Mouse (Mus musculus) embryo, embryonic 10.5 days (tissue): ENCODE measurements at regions not wholly inside any gene's neighbourhood (a gene's known extent, or its start where the extent isn't known, plus 50 kb on each side); places are given as distances from the start of the nearest gene placed in this dataset.
A peak's percentile ranks its signal among the peaks of the same experiment; 100 is the strongest.

Source experiments
- DNase-seq: peaks from one replicate; pipeline ENCODE4 v3.0.0-alpha.2; 2015; ENCODE audit warnings: low spot score

- no peak for DNase-seq
Observed at GRCm38 (mm10) chr7:68686396-68687139, 62.5 kb downstream of the Arrdc4 start.

- DNase-seq, result no peak
Observed at GRCm38 (mm10) chr7:68682929-68683643, 66.0 kb downstream of the Arrdc4 start.

- DNase-seq, result no peak
Observed at GRCm38 (mm10) chr7:68682318-68682728, 66.7 kb downstream of the Arrdc4 start.

GRCm38 (mm10) chr7:68679770-68680169 is 69.3 kb downstream of the Arrdc4 start:
- DNase-seq, result no peak

GRCm38 (mm10) chr7:68667790-68668732 is 81.0 kb downstream of the Arrdc4 start:
- no peak for DNase-seq

- peak; percentile 31 for DNase-seq
Observed at GRCm38 (mm10) chr7:68667215-68667614, 81.8 kb downstream of the Arrdc4 start.

- DNase-seq, result no peak
Observed at GRCm38 (mm10) chr7:68656354-68656753, 92.7 kb downstream of the Arrdc4 start.

GRCm38 (mm10) chr7:68653534-68653933 is 95.5 kb downstream of the Arrdc4 start:
- DNase-seq, result no peak

- peak; percentile 59 for DNase-seq
Observed at GRCm38 (mm10) chr7:68651418-68651817, 97.6 kb downstream of the Arrdc4 start.

- DNase-seq, result peak; percentile 23
Observed at GRCm38 (mm10) chr7:68637556-68638215, 111.4 kb downstream of the Arrdc4 start.

- no peak for DNase-seq
Observed at GRCm38 (mm10) chr7:68621080-68621479, 128.0 kb downstream of the Arrdc4 start.

- no peak for DNase-seq
Observed at GRCm38 (mm10) chr7:68610499-68610898, 138.5 kb downstream of the Arrdc4 start.

- no peak for DNase-seq
Observed at GRCm38 (mm10) chr7:68607170-68607569, 141.9 kb downstream of the Arrdc4 start.

GRCm38 (mm10) chr7:68606278-68606677 is 142.8 kb downstream of the Arrdc4 start:
- DNase-seq, result no peak

- DNase-seq, result no peak
Observed at GRCm38 (mm10) chr7:68603711-68604110, 145.3 kb downstream of the Arrdc4 start.

GRCm38 (mm10) chr7:68602003-68602402 is 147.0 kb downstream of the Arrdc4 start:
- DNase-seq, result no peak

- no peak for DNase-seq
Observed at GRCm38 (mm10) chr7:68594017-68594386, 155.0 kb downstream of the Arrdc4 start.

- DNase-seq, result peak; percentile 24
Observed at GRCm38 (mm10) chr7:68593344-68594016, 155.6 kb downstream of the Arrdc4 start.

- no peak for DNase-seq
Observed at GRCm38 (mm10) chr7:68582540-68583325, 166.3 kb downstream of the Arrdc4 start.

- DNase-seq, result peak; percentile 78
Observed at GRCm38 (mm10) chr7:68580650-68581049, 168.4 kb downstream of the Arrdc4 start.
